Mouse (Mus musculus): Measurements from ENCODE around the gene 2510002D24Rik.

The 2510002D24Rik gene

GRCm38 (mm10) chr16:18836468-18837208 lies at the start of gene 2510002D24Rik, which contains the start of gene Gm28539:
Gene 2510002D24Rik (plus strand): TSS chr16:18836578.
Gene Gm28539 (plus strand): TSS chr16:18836584.
- DNase-seq (ENCODE audit: low spot score) = peak; percentile 89

- DNase-seq (ENCODE audit: low spot score) = no peak
Measured at GRCm38 (mm10) chr16:18786652-18787051, 49.7 kb upstream of the 2510002D24Rik start.

- no peak for DNase-seq (ENCODE audit: low spot score)
Measured at GRCm38 (mm10) chr16:18788627-18789406, 47.6 kb upstream of the 2510002D24Rik start.

GRCm38 (mm10) chr16:18795223-18795899 lies 41.0 kb upstream of the 2510002D24Rik start:
- no peak for DNase-seq (ENCODE audit: low spot score)

GRCm38 (mm10) chr16:18796645-18797044 lies 39.7 kb upstream of the 2510002D24Rik start:
- DNase-seq (ENCODE audit: low spot score) = no peak

- DNase-seq (ENCODE audit: low spot score) = no peak
Measured at GRCm38 (mm10) chr16:18798151-18798550, 38.2 kb upstream of the 2510002D24Rik start.

GRCm38 (mm10) chr16:18798841-18799240 lies 37.5 kb upstream of the 2510002D24Rik start:
- DNase-seq (ENCODE audit: low spot score) = peak; percentile 75

GRCm38 (mm10) chr16:18805746-18806145 lies 30.6 kb upstream of the 2510002D24Rik start:
- no peak for DNase-seq (ENCODE audit: low spot score)

GRCm38 (mm10) chr16:18809001-18809400 lies 27.4 kb upstream of the 2510002D24Rik start:
- no peak for DNase-seq (ENCODE audit: low spot score)

- no peak for DNase-seq (ENCODE audit: low spot score)
Measured at GRCm38 (mm10) chr16:18811032-18811431, 25.3 kb upstream of the 2510002D24Rik start.

GRCm38 (mm10) chr16:18811468-18812384 lies 24.7 kb upstream of the 2510002D24Rik start, which contains the start of the genes Ufd1 and Cdc45:
Gene Ufd1 (plus strand): TSS chr16:18811779.
Gene Cdc45 (minus strand): TSS chr16:18811987.
- peak; percentile 95 for DNase-seq (ENCODE audit: low spot score)

GRCm38 (mm10) chr16:18812385-18812910 lies 23.9 kb upstream of the 2510002D24Rik start:
- no peak for DNase-seq (ENCODE audit: low spot score)

- no peak for DNase-seq (ENCODE audit: low spot score)
Measured at GRCm38 (mm10) chr16:18822356-18822755, 14.0 kb upstream of the 2510002D24Rik start.

GRCm38 (mm10) chr16:18822925-18823324 lies 13.5 kb upstream of the 2510002D24Rik start:
- no peak for DNase-seq (ENCODE audit: low spot score)

GRCm38 (mm10) chr16:18828630-18829029 lies 7.7 kb upstream of the 2510002D24Rik start:
- DNase-seq (ENCODE audit: low spot score) = no peak

GRCm38 (mm10) chr16:18829102-18829501 lies 7.3 kb upstream of the 2510002D24Rik start:
- DNase-seq (ENCODE audit: low spot score) = no peak

- DNase-seq (ENCODE audit: low spot score) = peak; percentile 16
Measured at GRCm38 (mm10) chr16:18833486-18833885, 2.9 kb upstream of the 2510002D24Rik start.

- DNase-seq (ENCODE audit: low spot score) = no peak
Measured at GRCm38 (mm10) chr16:18836073-18836467, 308 bp upstream of the 2510002D24Rik start.

- DNase-seq (ENCODE audit: low spot score) = no peak
Measured at GRCm38 (mm10) chr16:18838346-18838745, 2.0 kb downstream of the 2510002D24Rik start.

GRCm38 (mm10) chr16:18846301-18846820 lies 10.0 kb downstream of the 2510002D24Rik start:
- no peak for DNase-seq (ENCODE audit: low spot score)
